Mouse (Mus musculus) liver, embryonic 16.5 days (tissue): ENCODE data around the gene Rcc2. TPM values are rescaled to one million over a fixed set of nuclear protein-coding genes. Genes with fewer than 3 reads are reported as not detected.

Source experiments
- ATAC-seq: fragments of 200-750 bp; cut with Nextera tagmentation; 2 replicates; pipeline ENCODE4 v1.8.0; 2017; ENCODE audit warnings: low read depth, mild to moderate bottlenecking, moderate number of reproducible peaks, moderate library complexity
- H3K27ac ChIP-seq: fragments of 300-500 bp; sonication (generic); 2 replicates; pipeline ENCODE4 v1.5.1; 2014; ENCODE audit warnings: mild to moderate bottlenecking, low read length
- H3K27me3 ChIP-seq: fragments of 300-500 bp; sonication (generic); 2 replicates; pipeline ENCODE4 v1.6.1; 2014; ENCODE audit warnings: low read depth, low read length, mixed read lengths; ENCODE audit not compliant: control insufficient read depth, insufficient read depth
- H3K36me3 ChIP-seq: fragments of 300-500 bp; sonication (generic); 2 replicates; pipeline ENCODE4 v1.6.1; 2014; ENCODE audit warnings: mild to moderate bottlenecking; ENCODE audit not compliant: control insufficient read depth, insufficient read depth
- H3K4me1 ChIP-seq: fragments of 300-500 bp; sonication (generic); 2 replicates; pipeline ENCODE4 v1.6.1; 2014; ENCODE audit warnings: low read depth, low read length, mixed read lengths; ENCODE audit not compliant: control insufficient read depth
- H3K4me2 ChIP-seq: fragments of 300-500 bp; sonication (generic); 2 replicates; pipeline ENCODE4 v1.6.1; 2014; ENCODE audit warnings: low read depth, low read length, mixed read lengths
- H3K4me3 ChIP-seq: fragments of 300-500 bp; sonication (generic); 2 replicates; pipeline ENCODE4 v1.5.1; 2014; ENCODE audit warnings: low read depth, mild to moderate bottlenecking, low read length
- H3K9ac ChIP-seq: fragments of 300-500 bp; sonication (generic); 2 replicates; pipeline ENCODE4 v1.6.1; 2014; ENCODE audit warnings: low read depth, low read length
- H3K9me3 ChIP-seq: fragments of 300-500 bp; sonication (generic); replicated peaks from 2 replicates; pipeline ENCODE4 v1.6.1; 2016; ENCODE audit warnings: low read length; ENCODE audit not compliant: control insufficient read depth
- WGBS: fragments of 180-500 bp; shearing (Covaris S2); extraction: QIAGEN DNeasy Blood & Tissue Kit; methylation state at CpG from one replicate; pipeline ENCODE4 v1.1.7; 2014; ENCODE audit not compliant: insufficient replicate concordance; 5-methylcytosine and 5-hydroxymethylcytosine counted together
- polyA plus RNA-seq: library from polyadenylated mRNA; unstranded; fragments of >200 nt; fragmentation: Nextera tagmentation; extraction: Ambion mirVana; gene quantifications from 2 replicates; pipeline ENCODE4 v1.2.1, GENCODE M21; 2015

Rcc2 gene
- polyA plus RNA-seq, 1 experiment from 2014 or later = 9.7 TPM

DNA sequence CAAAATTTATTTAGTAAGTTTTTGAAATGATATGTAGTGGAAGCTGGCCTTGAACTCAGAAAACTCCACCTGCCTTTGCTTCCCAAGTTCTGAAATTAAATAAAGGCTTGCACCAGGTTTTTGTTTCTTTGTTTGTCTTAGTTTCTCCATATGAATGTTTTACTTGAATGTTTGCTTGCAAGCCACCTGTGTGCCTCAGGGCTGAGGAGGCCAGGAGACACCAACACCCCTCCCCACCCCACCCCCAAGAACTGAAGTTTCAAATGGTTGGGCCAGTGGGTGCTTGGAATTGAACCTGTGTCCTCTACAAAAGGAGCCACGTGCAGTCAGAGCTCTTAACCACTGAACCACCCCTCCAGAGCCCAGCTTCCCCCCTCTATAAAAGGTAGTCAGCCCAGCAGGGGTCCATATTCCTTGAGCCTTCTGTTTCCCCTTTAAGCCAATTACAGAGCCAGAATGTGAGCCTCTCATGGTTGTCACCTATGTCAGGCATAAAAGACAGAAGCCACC is 5.7 kb upstream of the Rcc2 start:
- no peak for ATAC-seq
- H3K4me2 ChIP-seq = no peak overlapping the region
- no peak overlapping the region for H3K9ac ChIP-seq
- no peaks in the 10 kb centered on the region for H3K36me3 ChIP-seq
- WGBS = 35% methylated on average over 1 of the region's 1 CpGs
- H3K27me3 ChIP-seq = no peaks in the 10 kb centered on the region
- H3K9me3 ChIP-seq = no peaks in the 10 kb centered on the region
- H3K27ac ChIP-seq = no peak overlapping the region
- H3K4me1 ChIP-seq = peaks cover 66% of the 10 kb centered on the region
- H3K4me3 ChIP-seq = no peak overlapping the region

DNA sequence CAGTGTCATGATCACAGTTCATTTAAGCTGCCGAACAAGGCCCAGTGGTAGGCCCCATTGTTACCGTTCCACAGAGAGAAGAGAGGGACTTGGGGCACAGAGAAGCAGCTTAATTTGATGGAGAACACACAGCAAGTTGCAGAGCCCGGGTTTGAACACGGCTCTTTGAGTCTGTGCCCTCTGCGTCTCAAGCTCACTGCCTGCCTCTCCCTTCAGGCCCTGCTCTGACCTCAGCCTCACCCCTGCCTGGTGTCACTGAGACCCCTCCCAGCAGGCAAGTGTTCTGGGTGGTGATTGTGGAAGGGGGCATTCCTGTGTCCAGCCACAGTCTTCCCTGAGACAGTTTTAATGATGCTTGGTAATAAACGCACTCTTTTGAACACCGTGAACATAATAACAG is 5.2 kb upstream of the Rcc2 start:
- 74% methylated on average over 7 of the region's 7 CpGs for WGBS
- H3K4me2 ChIP-seq = no peak overlapping the region
- no peaks in the 10 kb centered on the region for H3K36me3 ChIP-seq
- peaks cover 62% of the 10 kb centered on the region for H3K4me1 ChIP-seq
- no peaks in the 10 kb centered on the region for H3K9me3 ChIP-seq
- ATAC-seq = no peak
- no peak overlapping the region for H3K4me3 ChIP-seq
- H3K27ac ChIP-seq = no peak overlapping the region
- no peak overlapping the region for H3K9ac ChIP-seq
- no peaks in the 10 kb centered on the region for H3K27me3 ChIP-seq

DNA sequence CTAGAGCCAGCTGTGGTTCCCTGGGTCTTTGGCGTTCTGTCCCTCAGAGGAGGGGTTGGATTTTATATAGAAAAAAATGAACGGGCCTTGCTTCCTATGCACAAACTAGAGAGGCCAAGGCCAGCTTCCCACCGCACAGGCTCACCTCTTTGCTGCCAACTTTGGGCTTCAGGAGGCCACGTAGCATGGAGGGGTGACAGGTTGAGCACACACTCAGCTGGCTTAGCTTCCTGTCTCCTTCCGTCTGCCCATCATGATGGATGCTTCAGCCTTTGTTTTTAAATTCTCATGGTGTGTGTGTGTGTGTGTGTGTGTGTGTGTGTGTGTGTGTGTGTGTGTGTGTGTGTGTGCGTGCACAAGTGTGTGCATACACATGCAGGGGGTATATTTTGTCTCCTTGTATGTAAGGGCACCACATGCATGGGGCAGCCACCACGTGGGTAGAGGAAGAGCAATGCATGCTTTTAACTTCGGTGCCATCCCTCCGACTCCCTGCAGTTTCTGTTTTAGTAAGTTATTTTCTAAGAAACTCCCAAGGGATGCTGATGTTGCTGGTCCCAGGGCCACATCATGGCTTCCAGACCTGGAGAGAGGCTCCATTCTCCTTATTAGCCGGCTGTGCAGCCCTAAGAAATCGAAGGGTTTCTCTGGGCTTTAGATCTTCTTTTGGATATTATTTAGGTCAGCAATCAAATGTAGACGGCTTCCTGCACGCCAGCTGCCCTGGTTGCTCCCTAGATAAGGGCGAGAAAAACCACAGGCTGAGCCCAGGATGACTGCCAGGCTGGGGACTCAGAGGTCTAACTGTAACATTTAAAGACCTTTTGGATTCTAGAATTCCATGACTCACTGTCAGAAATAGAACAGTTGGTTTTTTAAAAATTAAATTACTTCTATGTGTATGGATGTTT is 4.4 kb upstream of the Rcc2 start:
- Histone ChIP-seq H3K4me1 (peaks cover 61% of the 10 kb centered on the region), H3K9me3 (no peaks in the 10 kb centered on the region), H3K4me2 (peak overlapping the region; percentile 60), H3K27me3 (no peaks in the 10 kb centered on the region), H3K36me3 (no peaks in the 10 kb centered on the region), H3K4me3 (peak overlapping the region; percentile 48), H3K27ac (peak overlapping the region; percentile 83), H3K9ac (peak overlapping the region; percentile 58)
- peak; percentile 37 for ATAC-seq
- WGBS = 33% methylated on average over 14 of the region's 14 CpGs

DNA sequence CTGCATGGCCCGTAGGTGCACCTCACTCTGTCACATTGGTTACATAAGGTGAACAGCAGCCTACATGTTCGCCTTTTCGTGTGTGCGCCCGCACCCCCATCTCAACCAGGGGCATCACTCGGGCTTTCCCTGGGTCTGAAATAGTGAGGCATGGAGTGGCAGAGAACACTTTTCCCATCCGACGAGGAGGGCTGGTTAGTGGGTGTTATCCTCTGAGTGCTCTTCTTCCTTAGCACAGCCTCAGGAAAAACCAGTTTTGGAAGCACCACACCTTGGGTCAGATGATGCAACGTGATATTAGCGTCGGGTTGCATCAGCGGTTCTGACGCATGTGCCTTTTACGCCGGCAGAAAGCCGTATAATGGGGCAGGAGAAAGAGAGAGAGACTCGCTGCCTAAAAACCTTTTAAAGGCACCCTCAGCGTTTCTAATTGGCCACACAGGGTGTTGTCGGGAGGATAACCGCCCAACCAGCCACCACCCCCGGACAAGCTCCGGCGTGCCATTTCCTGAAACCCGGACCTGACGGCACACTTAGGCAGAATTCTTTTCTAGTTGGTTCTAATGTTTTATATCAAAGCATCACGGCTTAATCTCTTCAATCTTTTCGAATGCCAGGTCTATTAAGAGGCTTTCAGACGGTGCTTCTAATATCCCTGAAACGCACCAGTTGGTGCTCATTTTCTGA is 757 bp upstream of the Rcc2 start:
- Histone ChIP-seq H3K4me1 (peaks cover 57% of the 10 kb centered on the region), H3K9me3 (no peaks in the 10 kb centered on the region), H3K9ac (peak overlapping the region; percentile 94), H3K27me3 (no peaks in the 10 kb centered on the region), H3K4me3 (peak overlapping the region; percentile 94), H3K27ac (peak overlapping the region; percentile 95), H3K36me3 (peaks cover 1% of the 10 kb centered on the region; the same call in 1 of the 2 replicates), H3K4me2 (peak overlapping the region; percentile 80)
- WGBS = 5% methylated on average over 29 of the region's 29 CpGs
- peak; percentile 50 for ATAC-seq

DNA sequence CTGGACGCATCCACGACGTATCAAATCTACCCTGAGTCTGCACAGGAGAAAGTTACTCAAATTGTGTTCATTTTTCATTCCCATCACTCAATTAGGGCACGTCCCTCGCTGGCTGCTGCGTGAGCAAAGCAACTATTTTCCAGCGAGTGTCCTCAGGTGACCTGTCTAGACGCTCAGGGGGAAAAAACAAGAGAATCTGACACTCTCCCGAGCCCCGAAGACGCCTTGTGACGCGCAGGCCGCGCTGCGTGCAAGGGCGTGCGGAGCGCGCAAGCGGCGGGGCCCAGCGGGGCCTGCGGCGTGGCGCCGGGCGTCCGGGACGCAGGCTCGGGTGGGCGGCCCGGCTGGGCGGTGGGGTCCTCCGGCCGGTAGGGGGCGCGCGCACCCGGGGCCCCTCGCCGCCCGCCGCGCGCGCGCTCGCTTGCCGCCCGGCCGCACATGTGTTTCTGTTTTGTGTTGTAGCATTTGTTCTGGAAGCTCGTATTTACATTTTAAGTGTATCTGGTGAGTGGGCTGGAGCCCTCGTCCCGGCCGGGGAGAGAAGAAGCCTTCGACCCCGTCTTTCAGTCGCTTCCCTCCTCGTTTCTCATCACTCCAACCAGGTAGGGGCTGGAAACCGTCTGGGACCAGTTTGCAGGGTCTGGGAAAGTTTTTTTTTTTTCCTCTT is 841 bp downstream of the Rcc2 start:
- Histone ChIP-seq H3K4me2 (peak overlapping the region; percentile 80), H3K36me3 (peaks cover 9% of the 10 kb centered on the region), H3K9ac (peak overlapping the region; percentile 94), H3K27me3 (no peaks in the 10 kb centered on the region), H3K9me3 (no peaks in the 10 kb centered on the region), H3K4me3 (peak overlapping the region; percentile 94), H3K4me1 (peaks cover 50% of the 10 kb centered on the region), H3K27ac (peak overlapping the region; percentile 95)
- ATAC-seq = peak; percentile 74
- under 1% methylated on average over 61 of the region's 61 CpGs for WGBS

DNA sequence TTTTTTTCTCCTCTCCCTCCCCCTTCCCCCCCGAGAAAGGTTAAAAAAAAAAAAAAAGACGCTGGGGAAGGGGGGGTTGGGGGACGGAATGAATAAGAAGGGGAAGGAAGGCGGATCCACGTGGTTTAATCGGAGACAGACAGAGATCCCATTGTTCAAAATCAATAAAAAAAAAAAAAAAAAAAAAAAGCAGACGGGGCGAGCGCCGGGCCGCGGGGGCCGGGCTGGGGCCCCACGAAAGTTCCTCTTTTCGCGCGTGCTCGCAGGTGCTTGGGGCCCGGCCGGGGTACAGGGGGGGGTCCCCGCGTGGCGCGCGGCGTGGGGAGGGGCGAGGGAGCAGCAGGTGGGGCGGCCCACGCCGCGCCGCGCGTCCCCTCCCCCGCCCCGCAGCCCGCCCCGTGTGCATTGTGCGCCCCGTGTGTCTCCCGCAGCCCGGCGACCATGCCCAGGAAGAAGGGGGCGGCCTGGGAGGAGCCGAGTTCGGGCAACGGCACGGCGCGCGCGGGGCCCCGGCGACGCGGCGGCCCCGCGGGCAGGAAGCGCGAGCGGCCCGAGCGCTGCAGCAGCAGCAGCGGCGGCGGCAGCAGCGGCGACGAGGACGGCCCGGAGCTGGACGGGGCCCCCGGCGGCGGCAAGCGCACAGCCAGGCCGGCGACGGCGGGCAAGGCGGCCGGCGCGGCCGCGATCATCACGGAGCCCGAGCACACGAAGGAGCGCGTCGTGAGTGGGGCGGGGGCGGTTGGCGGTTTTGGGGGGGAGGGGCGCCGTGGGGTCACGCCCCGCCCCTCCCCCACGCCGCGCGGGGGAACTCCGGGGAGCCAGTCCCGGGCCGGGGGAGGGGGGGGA is 1.6 kb downstream of the Rcc2 start:
- H3K4me3 ChIP-seq = peak overlapping the region; percentile 94
- no peaks in the 10 kb centered on the region for H3K9me3 ChIP-seq
- peak overlapping the region; percentile 80 for H3K4me2 ChIP-seq
- peak; percentile 10 for ATAC-seq
- H3K4me1 ChIP-seq = peaks cover 44% of the 10 kb centered on the region
- peak overlapping the region; percentile 95 for H3K27ac ChIP-seq
- H3K9ac ChIP-seq = peak overlapping the region; percentile 94
- peaks cover 11% of the 10 kb centered on the region for H3K36me3 ChIP-seq
- H3K27me3 ChIP-seq = no peaks in the 10 kb centered on the region
- under 1% methylated on average over 55 of the region's 107 CpGs for whole genome bisulfite sequencing

DNA sequence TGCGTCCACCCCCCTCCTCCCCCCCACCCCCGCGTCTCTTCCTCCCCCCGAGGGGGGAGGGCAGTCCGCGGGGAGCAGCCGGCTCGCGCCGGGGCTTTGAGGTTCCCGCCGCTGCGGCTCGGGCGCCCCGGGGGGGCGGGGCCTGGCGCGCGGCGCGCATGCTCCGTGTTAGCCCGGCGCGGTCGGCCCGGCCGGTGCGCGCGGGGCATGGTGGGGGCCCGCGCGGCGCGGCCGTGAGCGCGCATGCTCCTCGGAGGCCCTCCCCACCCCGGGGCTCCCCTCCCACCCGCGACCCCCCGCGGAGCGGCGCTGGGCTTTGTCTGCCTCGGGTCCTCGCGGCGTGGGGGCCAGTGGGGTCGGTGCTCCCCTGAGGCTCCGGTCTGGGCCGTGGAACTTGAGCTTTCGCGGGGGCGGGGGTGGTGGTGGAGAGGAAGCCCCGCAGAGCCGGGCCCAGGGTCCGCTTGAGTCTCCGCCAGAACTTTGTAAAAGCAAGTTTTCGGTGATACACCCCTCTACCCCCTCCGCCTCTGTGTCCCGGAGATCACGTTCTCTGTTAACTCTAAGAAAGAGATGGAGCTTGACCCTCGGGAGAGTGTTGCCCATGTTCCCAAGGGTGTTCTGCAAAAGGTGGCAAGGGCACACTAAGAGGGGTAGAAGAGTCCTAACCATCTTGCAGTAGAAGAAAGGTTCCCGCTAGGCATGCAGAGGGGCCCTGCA is 2.4 kb downstream of the Rcc2 start:
- no peaks in the 10 kb centered on the region for H3K27me3 ChIP-seq
- peak overlapping the region; percentile 80 for H3K4me2 ChIP-seq
- H3K4me3 ChIP-seq = peak overlapping the region; percentile 94
- peaks cover 13% of the 10 kb centered on the region for H3K36me3 ChIP-seq
- H3K4me1 ChIP-seq = peaks cover 49% of the 10 kb centered on the region
- no peaks in the 10 kb centered on the region for H3K9me3 ChIP-seq
- under 1% methylated on average over 48 of the region's 68 CpGs for WGBS
- ATAC-seq = peak; percentile 81
- peak overlapping the region; percentile 95 for H3K27ac ChIP-seq
- H3K9ac ChIP-seq = peak overlapping the region; percentile 94

DNA sequence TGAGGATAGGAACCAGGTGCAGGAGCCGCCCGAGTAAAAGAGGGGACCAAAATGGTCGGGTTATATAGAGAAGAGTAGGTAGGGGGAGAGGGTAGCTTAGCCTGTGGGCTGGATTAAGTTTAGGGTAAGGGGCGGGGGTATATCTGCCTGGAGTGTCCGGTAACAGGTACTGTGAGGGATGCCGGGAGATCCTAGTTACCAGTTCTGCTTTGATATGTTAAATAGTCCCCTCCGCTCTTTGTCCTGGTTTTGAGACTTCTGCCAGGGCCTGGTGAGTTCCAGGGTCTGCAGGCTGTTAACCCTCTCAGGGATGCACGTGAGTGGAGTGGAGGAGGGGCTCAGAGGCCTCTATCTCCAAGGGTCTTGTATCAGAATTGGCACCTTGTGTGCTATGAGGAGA is 3.3 kb downstream of the Rcc2 start:
- H3K9me3 ChIP-seq = no peaks in the 10 kb centered on the region
- peaks cover 55% of the 10 kb centered on the region for H3K4me1 ChIP-seq
- peak overlapping the region; percentile 94 for H3K4me3 ChIP-seq
- 23% methylated on average over 8 of the region's 8 CpGs for WGBS
- peak overlapping the region; percentile 80 for H3K4me2 ChIP-seq
- H3K9ac ChIP-seq = peak overlapping the region; percentile 94
- no peaks in the 10 kb centered on the region for H3K27me3 ChIP-seq
- H3K27ac ChIP-seq = no peak overlapping the region
- ATAC-seq = no peak
- peaks cover 21% of the 10 kb centered on the region for H3K36me3 ChIP-seq
